Mouse (Mus musculus): ENCODE measurements at regions not wholly inside any gene's neighbourhood (a gene's known extent, or its start where the extent isn't known, plus 50 kb on each side); places are given as distances from the start of the nearest gene placed in this dataset.
"Not testable (repeated sequence)": the region's sequence is repeated elsewhere in the genome, so short reads cannot be mapped to it uniquely, and the experiment has no call there.

DNA sequence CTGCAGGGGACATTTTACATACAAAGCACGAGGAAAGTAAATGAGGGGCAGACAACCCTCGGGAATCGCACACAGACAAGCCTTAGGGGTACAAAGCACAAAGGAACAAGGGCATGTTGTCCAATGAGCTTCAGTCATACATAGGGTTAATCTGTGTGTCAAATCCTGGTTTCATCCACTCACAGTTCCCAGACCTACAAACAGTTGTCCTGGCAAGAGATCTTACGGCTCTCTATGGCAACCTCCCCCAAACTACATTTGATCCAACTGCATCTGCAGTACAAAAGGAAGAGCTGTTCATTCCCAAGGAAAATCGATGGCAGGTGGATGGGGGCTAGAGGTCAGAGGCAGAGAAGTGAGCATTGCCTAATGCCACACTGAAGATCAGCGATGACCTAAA, 413.9 kb downstream of the Med10 start:
- Histone ChIP-seq H3K27ac (peak overlapping the region; percentile 35; the same call in 1 of the 2 replicates), H3K4me2 (no peak overlapping the region), H3K36me3 (no peaks in the 10 kb centered on the region), H3K9ac (no peak overlapping the region), H3K4me3 (no peak overlapping the region), H3K27me3 (no peaks in the 10 kb centered on the region), H3K9me3 (no peaks in the 10 kb centered on the region), H3K4me1 (replicated peaks) (peaks cover 26% of the 10 kb centered on the region)
- WGBS = 39% methylated on average over 6 of the region's 6 CpGs
- 0 out of 2 replicates have a peak, but pooled peaks have one; percentile 12 for ATAC-seq (ENCODE audit: low FRiP score)

DNA sequence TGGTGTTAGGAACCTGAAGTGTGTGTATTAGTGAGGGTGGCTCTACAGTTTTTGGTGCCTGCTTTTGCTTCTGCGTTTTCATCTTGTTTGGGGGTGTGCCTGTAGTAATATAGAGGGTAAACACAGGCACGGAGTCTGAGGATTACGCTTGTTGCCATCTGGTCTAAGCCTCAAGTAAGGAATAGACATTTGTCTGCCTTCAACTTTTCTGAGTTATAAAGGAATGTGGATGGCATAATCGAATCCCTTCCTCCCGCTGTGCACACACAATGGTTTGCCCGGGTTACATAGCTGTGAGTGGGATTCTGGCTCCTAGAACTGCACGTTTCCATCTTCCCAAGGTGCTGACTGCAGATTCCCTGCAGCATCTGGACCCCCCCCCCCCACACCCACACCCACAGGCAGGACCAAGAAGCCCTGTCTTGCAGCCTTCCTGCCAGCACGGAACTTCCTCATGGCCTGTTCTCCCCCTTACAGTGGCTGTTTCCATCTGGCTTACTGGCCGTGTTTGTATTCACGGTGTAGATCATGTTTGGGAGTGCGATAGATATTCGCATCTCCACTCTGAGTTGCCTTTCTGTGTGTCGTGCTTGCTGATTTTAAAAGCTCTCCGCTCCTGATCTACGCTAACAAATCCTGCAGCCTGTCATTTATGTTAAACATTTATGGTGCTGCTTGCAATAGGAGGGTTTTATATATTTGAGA, 415.4 kb downstream of the Med10 start:
- ATAC-seq (ENCODE audit: low FRiP score) = no peak
- no peak overlapping the region for H3K4me3 ChIP-seq
- H3K36me3 ChIP-seq = no peaks in the 10 kb centered on the region
- H3K4me1 ChIP-seq (replicated peaks) = peaks cover 26% of the 10 kb centered on the region
- H3K4me2 ChIP-seq = no peak overlapping the region
- no peaks in the 10 kb centered on the region for H3K27me3 ChIP-seq
- H3K9ac ChIP-seq = no peak overlapping the region
- no peaks in the 10 kb centered on the region for H3K9me3 ChIP-seq
- 0 out of 2 replicates have a peak overlapping the region, but pooled peaks have one; percentile 35 for H3K27ac ChIP-seq
- 48% methylated on average over 15 of the region's 15 CpGs for WGBS

DNA sequence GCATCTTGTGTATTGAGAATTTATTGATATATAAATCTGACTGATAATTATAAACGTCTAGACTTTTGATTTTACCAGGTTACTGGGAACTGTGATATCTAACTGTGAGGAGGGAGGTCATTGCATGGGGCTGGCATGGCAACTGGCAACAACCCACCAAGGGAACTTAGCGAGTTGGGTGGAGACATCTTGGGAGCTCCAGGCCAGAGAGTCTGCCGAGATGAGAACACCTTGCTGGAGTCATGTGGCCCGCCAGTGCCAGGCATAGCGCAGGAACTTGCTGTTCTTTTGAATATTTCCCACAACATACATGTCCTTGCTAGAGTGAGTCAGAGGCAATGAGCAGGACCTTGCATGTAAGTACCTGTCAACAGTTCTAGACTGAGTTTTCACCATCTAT, 413.9 kb downstream of the Ice1 start:
- Histone ChIP-seq H3K36me3 (no peaks in the 10 kb centered on the region), H3K4me3 (no peak overlapping the region), H3K4me2 (no peak overlapping the region), H3K4me1 (replicated peaks) (peaks cover 9% of the 10 kb centered on the region), H3K27me3 (no peaks in the 10 kb centered on the region), H3K9ac (no peak overlapping the region), H3K27ac (no peak overlapping the region), H3K9me3 (no peaks in the 10 kb centered on the region)
- WGBS = 88% methylated on average over 5 of the region's 5 CpGs
- ATAC-seq (ENCODE audit: low FRiP score) = no peak

DNA sequence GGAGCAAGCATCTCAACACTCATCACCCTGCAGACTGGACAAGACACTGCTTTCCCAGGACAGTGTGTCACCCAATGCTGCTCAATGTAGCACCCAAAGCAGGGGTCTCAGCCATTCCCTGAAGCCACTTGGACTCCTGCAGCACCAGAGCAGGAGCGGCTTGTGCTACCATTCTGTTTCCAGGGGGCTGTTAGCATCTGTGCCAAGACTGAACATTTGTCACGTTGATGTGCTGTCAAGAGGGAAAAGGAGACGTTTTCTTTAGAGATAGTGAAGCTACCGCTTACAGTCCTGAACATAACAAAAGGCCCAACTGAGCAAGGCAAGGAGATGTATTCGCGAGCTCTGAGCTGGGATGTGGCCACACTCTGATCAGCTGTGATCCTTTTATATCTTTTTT, 410.3 kb downstream of the Ice1 start:
- H3K4me3 ChIP-seq = no peak overlapping the region
- H3K36me3 ChIP-seq = no peaks in the 10 kb centered on the region
- WGBS = 61% methylated on average over 6 of the region's 6 CpGs
- 0 out of 2 replicates have a peak, but pooled peaks cover 2% of the 10 kb centered on the region for H3K27me3 ChIP-seq
- H3K27ac ChIP-seq = no peak overlapping the region
- no peak overlapping the region for H3K9ac ChIP-seq
- no peak for ATAC-seq (ENCODE audit: low FRiP score)
- peaks cover 6% of the 10 kb centered on the region for H3K4me1 ChIP-seq (replicated peaks)
- H3K4me2 ChIP-seq = no peak overlapping the region
- no peaks in the 10 kb centered on the region for H3K9me3 ChIP-seq

DNA sequence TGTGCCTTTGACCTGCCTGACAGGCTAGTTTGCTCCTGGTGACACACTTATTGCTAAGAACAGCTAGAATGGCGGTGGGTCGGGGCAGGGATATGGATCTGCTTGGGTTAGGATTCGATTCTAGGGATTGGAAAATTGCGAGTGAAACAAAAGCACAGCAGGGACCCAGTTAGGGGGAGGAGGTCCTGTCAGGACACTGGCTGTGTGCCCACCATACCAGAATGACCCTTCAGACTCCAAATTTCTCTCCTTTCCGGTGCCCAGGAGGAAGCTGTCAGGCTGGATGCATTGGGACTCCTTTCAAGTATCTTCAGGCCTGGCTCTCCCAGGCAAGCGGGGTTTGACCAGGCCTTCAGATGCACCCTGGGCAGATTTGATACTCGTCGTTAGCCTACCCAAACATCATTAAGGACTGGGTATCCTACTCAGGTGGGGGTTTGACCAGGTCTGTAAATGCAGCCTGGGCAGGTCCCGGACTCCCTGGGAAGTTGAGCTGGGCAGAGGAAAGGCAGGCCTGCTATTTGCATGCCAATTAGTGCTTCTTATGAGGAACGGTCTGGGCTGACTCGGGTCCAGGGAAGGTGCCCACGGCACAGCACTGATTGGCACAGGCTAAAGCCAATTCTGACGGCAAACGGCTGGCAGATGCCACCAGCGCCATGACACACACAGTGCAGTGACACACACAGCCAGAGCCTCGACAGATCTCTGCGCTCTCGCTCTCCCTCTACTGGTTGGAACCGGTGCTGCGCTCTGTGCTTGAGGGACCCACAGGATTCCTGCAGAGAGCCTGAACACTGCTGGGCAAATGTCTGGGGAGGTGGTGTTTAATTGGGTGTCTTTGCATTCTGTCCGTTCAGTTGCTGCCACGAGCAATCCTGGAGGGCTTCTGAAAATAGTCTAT, 403.3 kb downstream of the Ice1 start:
- Histone ChIP-seq H3K4me3 (no peak overlapping the region), H3K4me2 (peak overlapping the region; percentile 34; the same call in 1 of the 2 replicates), H3K27me3 (0 out of 2 replicates have a peak, but pooled peaks cover 3% of the 10 kb centered on the region), H3K36me3 (no peaks in the 10 kb centered on the region), H3K27ac (0 out of 2 replicates have a peak overlapping the region, but pooled peaks have one; percentile 35), H3K4me1 (replicated peaks) (peaks cover 10% of the 10 kb centered on the region; the same call in 1 of the 2 replicates), H3K9me3 (no peaks in the 10 kb centered on the region), H3K9ac (no peak overlapping the region)
- WGBS = 27% methylated on average over 22 of the region's 22 CpGs
- peak; percentile 89 for ATAC-seq (ENCODE audit: low FRiP score)

DNA sequence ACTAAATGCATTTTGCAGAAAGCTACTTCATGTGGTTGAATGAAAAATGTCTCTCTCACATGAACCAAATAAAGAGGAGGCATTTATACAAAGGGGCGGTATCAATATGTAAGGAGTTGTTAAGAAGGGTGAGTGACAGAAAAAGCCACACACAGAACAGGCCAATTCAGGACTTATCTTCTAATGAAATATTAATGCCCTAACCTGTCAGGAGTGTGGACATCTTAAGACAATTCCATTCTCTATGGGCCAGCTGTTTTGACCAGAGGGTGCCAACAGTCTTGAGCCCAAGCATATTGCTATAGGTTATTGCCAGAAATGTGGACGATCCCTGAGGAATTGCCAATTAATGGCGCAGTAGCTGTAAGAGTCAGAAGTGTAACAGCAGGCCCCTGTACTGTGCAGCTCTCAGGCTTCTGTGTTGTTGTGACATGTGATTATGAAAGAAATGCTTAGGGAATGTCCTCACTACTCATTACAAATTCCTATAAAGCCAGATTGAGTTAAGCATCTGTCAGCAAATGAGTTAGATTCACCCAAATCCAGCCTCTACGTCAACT, 393.8 kb downstream of the Ice1 start:
- Histone ChIP-seq H3K27me3 (no peaks in the 10 kb centered on the region), H3K4me3 (no peak overlapping the region), H3K4me1 (replicated peaks) (peaks cover 4% of the 10 kb centered on the region; the same call in 1 of the 2 replicates), H3K9me3 (no peaks in the 10 kb centered on the region), H3K4me2 (no peak overlapping the region), H3K36me3 (no peaks in the 10 kb centered on the region), H3K9ac (no peak overlapping the region), H3K27ac (no peak overlapping the region)
- 74% methylated on average over 4 of the region's 4 CpGs for WGBS
- ATAC-seq (ENCODE audit: low FRiP score) = no peak

DNA sequence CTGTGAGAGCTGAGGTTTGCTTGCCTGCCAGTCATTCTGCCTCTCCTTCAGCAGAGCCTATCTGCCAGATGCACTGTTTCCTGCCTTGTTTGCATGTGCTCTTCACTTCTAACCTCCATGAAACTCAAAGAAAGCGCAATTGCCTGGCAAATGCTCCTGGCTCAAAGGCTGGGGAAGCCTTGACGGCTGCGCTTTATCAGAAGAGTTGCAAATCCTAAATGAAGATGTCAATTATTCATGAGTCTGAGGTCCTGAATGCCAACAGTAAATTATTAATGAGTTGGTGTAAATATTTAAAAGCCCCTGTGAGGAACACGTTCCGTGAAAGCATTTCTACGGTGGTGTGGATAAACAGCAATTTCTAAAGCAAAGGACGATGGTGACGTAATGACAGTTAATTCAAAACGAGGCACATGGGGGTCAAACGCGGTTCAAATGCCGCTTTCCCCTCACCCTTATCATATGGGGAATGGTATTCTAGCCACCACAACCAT, 377.4 kb downstream of the Ice1 start:
- H3K4me1 ChIP-seq (replicated peaks) = peaks cover 8% of the 10 kb centered on the region
- 26% methylated on average over 12 of the region's 12 CpGs for WGBS
- H3K9ac ChIP-seq = no peak overlapping the region
- H3K4me2 ChIP-seq = peak overlapping the region; percentile 8
- ATAC-seq (ENCODE audit: low FRiP score) = peak; percentile 73
- H3K4me3 ChIP-seq = no peak overlapping the region
- H3K27me3 ChIP-seq = no peaks in the 10 kb centered on the region
- H3K36me3 ChIP-seq = no peaks in the 10 kb centered on the region
- H3K9me3 ChIP-seq = no peaks in the 10 kb centered on the region
- H3K27ac ChIP-seq = no peak overlapping the region

DNA sequence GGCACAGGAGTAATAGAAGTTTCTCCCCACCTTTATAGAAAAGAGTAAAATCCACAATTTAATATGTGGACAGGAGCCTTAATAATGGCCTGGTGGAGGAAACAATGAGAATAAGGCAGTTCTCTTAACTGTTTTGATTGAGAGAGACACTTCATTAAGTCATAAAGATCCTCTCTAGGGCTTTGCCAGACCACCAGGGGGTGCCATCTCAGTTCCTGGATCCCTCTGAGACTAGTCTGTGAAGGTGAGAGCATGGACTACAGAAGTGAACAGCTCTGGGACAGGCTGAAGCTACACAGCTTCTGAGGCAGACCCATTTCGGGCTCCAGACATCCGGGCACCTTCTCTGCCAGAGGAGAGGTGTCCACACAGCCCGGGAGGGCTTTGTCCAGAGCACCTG, 373.8 kb downstream of the Ice1 start:
- no peak overlapping the region for H3K4me2 ChIP-seq
- 93% methylated on average over 3 of the region's 3 CpGs for WGBS
- H3K4me3 ChIP-seq = no peak overlapping the region
- H3K9me3 ChIP-seq = no peaks in the 10 kb centered on the region
- no peak overlapping the region for H3K27ac ChIP-seq
- H3K27me3 ChIP-seq = no peaks in the 10 kb centered on the region
- ATAC-seq (ENCODE audit: low FRiP score) = no peak
- peaks cover 8% of the 10 kb centered on the region for H3K4me1 ChIP-seq (replicated peaks)
- H3K36me3 ChIP-seq = no peaks in the 10 kb centered on the region
- no peak overlapping the region for H3K9ac ChIP-seq

DNA sequence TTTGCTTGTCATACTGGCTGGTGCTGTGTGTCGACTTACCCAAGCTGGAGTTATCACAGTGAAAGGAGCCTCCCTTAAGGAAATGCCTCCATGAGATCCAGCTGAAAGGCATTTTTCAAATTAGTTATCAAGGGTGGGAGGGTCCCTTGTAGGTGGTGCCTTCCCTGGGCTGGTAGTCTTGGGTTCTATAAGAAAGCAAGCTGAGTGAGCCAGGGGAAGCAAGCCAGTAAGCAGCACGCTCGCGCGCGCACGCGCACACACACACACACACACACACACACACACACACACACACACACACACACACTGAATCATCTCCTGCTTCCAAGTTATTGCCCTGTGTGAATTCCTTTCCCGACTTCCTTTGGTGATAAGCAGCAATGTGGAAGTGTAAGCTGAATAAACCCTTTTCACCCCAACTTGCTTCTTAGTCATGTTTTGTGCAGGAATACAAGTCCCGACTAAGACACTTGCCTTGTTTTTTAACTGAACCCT, 360.5 kb downstream of the Ice1 start:
- H3K36me3 ChIP-seq; H3K27ac ChIP-seq; H3K4me2 ChIP-seq; H3K4me3 ChIP-seq; H3K27me3 ChIP-seq; H3K9ac ChIP-seq; ATAC-seq (ENCODE audit: low FRiP score); H3K9me3 ChIP-seq: not testable (repeated sequence)
- H3K4me1 ChIP-seq (replicated peaks) = peaks cover 14% of the 10 kb centered on the region
- WGBS = 95% methylated on average over 10 of the region's 10 CpGs

DNA sequence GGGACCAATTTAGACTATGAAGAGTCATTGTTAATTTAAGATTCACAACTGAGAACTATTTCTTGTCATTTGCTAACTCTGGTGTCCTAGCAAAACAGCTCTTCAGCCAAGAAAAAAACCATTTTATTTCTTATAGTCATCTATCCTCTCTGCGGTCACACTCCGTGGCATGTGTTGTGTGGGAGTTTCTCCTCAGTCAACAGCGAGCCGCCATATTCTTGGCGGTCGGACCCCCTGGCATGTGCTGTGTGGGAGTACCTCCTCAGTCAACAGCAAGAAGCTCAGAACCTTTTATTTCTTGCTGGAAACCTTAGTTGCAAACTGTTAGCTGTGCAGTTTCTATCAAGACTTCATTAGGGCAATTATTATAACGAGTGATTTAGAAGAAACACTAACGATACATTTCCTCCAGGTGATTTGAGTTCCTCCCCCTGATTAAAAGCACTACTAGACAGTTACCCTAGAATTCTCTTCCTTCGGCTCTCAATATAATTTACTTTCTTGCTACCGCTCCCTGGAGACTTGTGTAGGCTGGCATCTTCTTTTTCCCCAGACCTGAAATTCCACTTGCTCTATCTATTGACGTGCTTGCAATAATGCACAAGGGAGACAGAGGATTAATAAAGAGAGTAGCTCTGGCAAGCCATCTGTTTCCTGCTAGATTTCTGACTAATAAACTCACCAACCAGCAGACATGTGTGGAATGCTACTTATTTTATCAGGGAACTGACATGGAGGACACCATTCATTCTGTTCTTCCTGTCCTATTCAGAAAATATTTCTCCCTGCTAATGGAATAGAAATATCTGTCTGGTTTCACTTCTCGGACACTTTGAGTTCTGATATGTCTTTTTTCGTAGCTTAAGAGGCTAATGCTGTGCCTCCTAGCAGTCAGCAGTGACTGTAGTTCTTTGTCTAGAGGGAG, 359.5 kb downstream of the Ice1 start:
- no peaks in the 10 kb centered on the region for H3K27me3 ChIP-seq
- H3K36me3 ChIP-seq = no peaks in the 10 kb centered on the region
- H3K4me3 ChIP-seq = no peak overlapping the region
- H3K27ac ChIP-seq = peak overlapping the region; percentile 55
- ATAC-seq (ENCODE audit: low FRiP score) = no peak
- H3K9me3 ChIP-seq = no peaks in the 10 kb centered on the region
- H3K4me1 ChIP-seq (replicated peaks) = peaks cover 24% of the 10 kb centered on the region
- H3K4me2 ChIP-seq = no peak overlapping the region
- no peak overlapping the region for H3K9ac ChIP-seq
- 77% methylated on average over 13 of the region's 13 CpGs for WGBS

DNA sequence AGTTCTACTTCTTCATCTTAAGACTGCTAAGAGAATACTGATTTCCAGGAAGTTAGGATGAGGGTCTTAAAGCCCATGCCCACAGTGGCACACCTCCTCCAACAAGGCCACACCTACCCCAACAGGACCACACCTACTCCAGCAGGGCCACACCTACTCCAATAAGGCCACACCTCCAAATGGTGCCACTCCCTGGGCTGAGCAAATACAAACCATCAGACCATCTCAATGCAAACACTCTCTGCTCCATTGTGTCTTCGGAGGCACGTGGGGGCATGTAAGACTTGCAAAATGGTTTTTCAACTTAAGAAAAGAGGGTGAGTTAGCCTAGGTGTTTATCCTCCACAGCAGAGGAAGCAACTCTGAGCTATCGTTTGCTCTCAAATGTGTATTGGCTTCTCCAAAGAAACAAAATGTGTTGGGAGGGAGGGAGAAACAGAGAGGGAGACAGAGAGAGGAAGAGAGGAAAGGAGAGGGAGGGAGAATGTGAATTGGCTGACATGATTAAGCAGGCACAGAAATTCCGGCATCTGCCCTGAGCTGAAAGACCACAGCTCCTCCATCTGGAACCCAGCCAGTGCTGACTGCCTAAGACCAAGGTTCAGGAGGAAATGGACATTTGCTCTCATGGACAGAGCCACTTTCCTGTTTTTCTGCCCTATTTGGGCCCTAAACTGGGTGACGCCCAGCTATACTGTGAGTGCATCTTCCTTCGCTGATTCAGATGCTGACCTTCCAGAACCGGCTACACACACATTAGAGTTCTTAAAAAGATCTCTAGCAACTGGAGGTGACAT, 356.2 kb downstream of the Ice1 start:
- H3K27ac ChIP-seq = no peak overlapping the region
- 86% methylated on average over 7 of the region's 7 CpGs for WGBS
- H3K9ac ChIP-seq = no peak overlapping the region
- H3K4me3 ChIP-seq = no peak overlapping the region
- no peak for ATAC-seq (ENCODE audit: low FRiP score)
- H3K4me1 ChIP-seq (replicated peaks) = peaks cover 28% of the 10 kb centered on the region
- H3K27me3 ChIP-seq = no peaks in the 10 kb centered on the region
- H3K9me3 ChIP-seq = no peaks in the 10 kb centered on the region
- H3K4me2 ChIP-seq = no peak overlapping the region
- no peaks in the 10 kb centered on the region for H3K36me3 ChIP-seq

Measured in hindbrain, embryonic 13.5 days (tissue).